Mouse (Mus musculus): ENCODE results near the gene Txnip. TPM values are rescaled to one million over a fixed set of nuclear protein-coding genes. Genes with fewer than 3 reads are reported as not detected.
"Not testable (repeated sequence)": the region's sequence is repeated elsewhere in the genome, so short reads cannot be mapped to it uniquely, and the experiment has no call there.

The Txnip gene
- total RNA-seq (2014; fragmentation: Nextera tagmentation): 1,322 and 1,463 TPM in 2 replicates
- 307 and 332 TPM in 2 replicates for total RNA-seq (2017)
- 16.1 and 19.5 TPM in 2 replicates for polyA plus RNA-seq (2012)

DNA sequence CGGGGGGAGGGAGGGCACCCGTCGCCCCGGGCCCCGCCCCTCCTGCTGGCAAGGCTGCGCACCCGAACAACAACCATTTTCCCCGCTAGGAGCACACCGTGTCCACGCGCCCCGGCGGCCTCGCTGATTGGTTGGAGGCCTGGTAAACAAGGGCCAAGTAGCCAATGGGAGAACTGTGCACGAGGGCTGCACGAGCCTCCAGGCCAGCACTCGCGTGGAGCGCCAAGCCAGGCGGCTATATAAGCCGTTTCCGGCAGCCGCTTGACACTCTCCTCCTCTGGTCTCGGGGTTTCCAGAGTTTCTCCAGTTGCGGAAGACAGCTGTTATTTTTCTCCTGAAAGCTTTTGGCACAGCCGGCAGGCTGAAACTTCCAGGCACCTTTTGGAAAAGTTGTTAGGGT lies at the start of gene Txnip:
Txnip (plus strand) TSS at position 264 of the 400 bp plus-strand sequence.
- ATAC-seq (ENCODE audit: extremely low read depth, insufficient number of reproducible peaks, low FRiP score, poor library complexity, severe bottlenecking): peak; percentile 93
- Histone ChIP-seq H3K36me3 (replicated peaks) (peaks cover 28% of the 10 kb centered on the region), H3K9me3 (replicated peaks) (no peaks in the 10 kb centered on the region), H3K27me3 (ENCODE audit: insufficient read depth, low read length) (no peaks in the 10 kb centered on the region), H3K4me3 (ENCODE audit: low read depth, low read length) (peak within 1 kb of the TSS; percentile 80), H3K4me1 (ENCODE audit: insufficient read depth, low read depth, low read length) (peaks cover 54% of the 10 kb centered on the region)
- TF ChIP-seq GATA2 (IDR thresholded peaks at IDR 0.05; ENCODE audit: borderline replicate concordance, low read depth, low read length) (no peak), POLR2AphosphoS5 (IDR thresholded peaks at IDR 0.05; ENCODE audit: insufficient replicate concordance, low read depth, low read length) (peak; percentile 92; the same call in 1 of the 2 replicates)
- DNase-seq (ENCODE audit: low spot score): peak; percentile 98

DNA sequence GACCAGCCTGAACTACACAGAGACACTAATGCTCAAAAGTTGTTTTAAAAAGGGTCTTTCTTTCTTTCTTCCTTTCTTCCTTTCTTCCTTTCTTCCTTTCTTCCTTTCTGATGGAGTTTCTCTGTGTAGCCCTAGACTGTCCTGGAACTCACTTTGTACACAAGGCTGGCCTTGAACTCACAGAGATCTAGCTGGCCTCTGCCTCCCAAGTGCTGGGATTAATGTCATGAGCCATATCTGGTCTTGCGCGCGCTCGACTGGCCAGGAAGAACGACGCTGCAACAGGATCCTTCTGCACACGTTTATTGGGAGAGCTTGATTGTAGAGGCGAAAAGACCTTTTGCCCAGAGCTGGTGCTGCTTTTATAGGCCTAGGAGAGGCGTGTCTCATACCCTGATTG lies 49.8 kb upstream of the Txnip start:
- not testable (repeated sequence) for DNase-seq (ENCODE audit: low spot score); ATAC-seq (ENCODE audit: extremely low read depth, insufficient number of reproducible peaks, low FRiP score, poor library complexity, severe bottlenecking); H3K36me3 ChIP-seq (replicated peaks); H3K27me3 ChIP-seq (ENCODE audit: insufficient read depth, low read length); H3K9me3 ChIP-seq (replicated peaks); H3K4me3 ChIP-seq (ENCODE audit: low read depth, low read length)
- H3K4me1 ChIP-seq (ENCODE audit: insufficient read depth, low read depth, low read length): peaks cover 10% of the 10 kb centered on the region

DNA sequence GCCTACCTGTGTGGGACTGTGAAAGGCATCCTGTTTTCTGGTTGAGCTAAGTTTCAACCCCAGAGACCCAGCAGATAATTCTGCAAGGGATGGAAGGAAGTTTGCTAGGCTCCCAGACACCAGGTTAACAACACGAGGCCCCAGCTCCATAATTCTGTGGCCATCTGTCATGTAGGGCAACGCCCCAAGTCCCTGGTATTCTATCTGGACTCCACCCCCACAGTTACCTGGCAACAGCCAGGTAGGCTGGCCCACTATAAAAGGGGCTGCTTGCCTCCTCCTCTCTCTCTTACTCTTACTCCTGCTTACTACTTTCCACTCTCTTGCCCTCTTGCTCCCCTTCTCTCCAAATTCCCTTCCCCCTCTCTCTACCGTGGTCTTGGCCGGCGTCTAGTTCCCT lies 37.6 kb upstream of the Txnip start:
- peaks cover 6% of the 10 kb centered on the region; the same call in 1 of the 2 replicates for H3K4me1 ChIP-seq (ENCODE audit: insufficient read depth, low read depth, low read length)
- no peak overlapping the region for H3K4me3 ChIP-seq (ENCODE audit: low read depth, low read length)
- DNase-seq (ENCODE audit: low spot score) (no peak), ATAC-seq (ENCODE audit: extremely low read depth, insufficient number of reproducible peaks, low FRiP score, poor library complexity, severe bottlenecking) (no peak)
- TF ChIP-seq GATA2 (IDR thresholded peaks at IDR 0.05; ENCODE audit: borderline replicate concordance, low read depth, low read length) (no peak), POLR2AphosphoS5 (IDR thresholded peaks at IDR 0.05; ENCODE audit: insufficient replicate concordance, low read depth, low read length) (no peak), CTCF (IDR thresholded peaks at IDR 0.05; ENCODE audit: low read depth, low read length) (no peak), GATA1 (IDR thresholded peaks at IDR 0.05; ENCODE audit: borderline replicate concordance, low read length) (no peak), TAL1 (conservative IDR thresholded peaks at IDR 0.05; ENCODE audit: low read depth, low read length) (no peak)
- H3K36me3 ChIP-seq (replicated peaks): no peaks in the 10 kb centered on the region
- no peaks in the 10 kb centered on the region for H3K9me3 ChIP-seq (replicated peaks)
- peaks cover 15% of the 10 kb centered on the region; the same call in 1 of the 2 replicates for H3K27me3 ChIP-seq (ENCODE audit: insufficient read depth, low read length)

DNA sequence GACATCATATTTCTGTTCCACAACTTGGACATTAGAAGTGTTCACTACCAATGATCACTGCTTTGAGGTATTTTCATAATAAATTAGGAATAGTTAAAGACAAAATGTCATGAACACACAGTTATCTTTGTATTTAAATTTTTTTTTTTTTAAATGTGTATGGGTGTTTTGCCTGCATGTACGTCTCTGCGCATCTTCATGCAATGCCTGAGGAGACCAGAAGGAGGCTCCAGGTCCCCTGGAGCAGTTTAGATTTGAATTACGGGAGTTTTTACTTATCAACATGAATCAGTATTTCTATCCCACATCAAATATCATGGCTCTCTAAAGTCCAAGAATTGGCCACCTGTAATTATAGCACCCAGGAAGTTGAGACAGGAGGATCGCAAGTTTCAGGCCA lies 35.6 kb upstream of the Txnip start:
- H3K4me1 ChIP-seq (ENCODE audit: insufficient read depth, low read depth, low read length): peaks cover 9% of the 10 kb centered on the region
- no peak for DNase-seq (ENCODE audit: low spot score)
- no peaks in the 10 kb centered on the region for H3K9me3 ChIP-seq (replicated peaks)
- ATAC-seq (ENCODE audit: extremely low read depth, insufficient number of reproducible peaks, low FRiP score, poor library complexity, severe bottlenecking): no peak
- no peak for TF ChIP-seq TAL1 (conservative IDR thresholded peaks at IDR 0.05; ENCODE audit: low read depth, low read length)
- no peak overlapping the region for H3K4me3 ChIP-seq (ENCODE audit: low read depth, low read length)
- H3K27me3 ChIP-seq (ENCODE audit: insufficient read depth, low read length): peaks cover 26% of the 10 kb centered on the region
- no peaks in the 10 kb centered on the region for H3K36me3 ChIP-seq (replicated peaks)

DNA sequence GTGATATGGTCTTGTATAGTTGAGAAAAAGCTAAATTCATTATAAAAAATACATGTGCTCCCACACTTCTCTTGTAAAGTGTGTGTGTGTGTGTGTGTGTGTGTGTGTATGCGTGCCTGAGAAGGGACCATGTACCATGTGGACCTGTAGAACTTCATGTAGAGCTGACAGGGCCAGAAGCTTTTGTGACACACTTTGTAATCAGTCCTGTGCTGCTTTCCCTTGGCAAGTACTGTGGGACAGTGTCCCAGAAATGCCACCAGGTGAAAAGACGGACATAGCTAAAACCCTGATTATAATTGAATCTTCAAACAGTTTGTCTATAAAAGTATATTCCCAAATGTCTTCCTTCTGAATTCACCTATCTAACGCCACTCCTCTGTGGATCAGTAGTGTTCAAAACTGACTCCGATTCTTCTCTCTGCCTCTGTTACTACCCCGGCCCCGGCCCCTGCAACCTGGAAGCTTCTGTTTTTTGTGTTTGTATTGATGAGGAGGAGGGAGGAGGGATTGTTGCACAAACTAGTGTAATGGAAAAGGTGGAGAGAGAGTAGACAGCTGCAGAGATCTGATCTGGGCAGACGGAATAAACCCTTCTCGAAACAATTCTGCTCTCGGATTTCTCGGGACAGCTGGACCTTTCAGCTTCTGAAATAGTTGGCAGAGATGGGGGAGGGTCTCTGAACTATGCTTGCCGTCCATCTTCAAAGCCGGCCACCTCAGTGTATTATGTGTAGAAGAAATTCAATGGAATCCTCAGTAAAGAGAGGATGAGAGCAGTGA lies 33.5 kb upstream of the Txnip start:
- H3K9me3 ChIP-seq (replicated peaks): no peaks in the 10 kb centered on the region
- H3K27me3 ChIP-seq (ENCODE audit: insufficient read depth, low read length): peaks cover 31% of the 10 kb centered on the region
- no peak overlapping the region for H3K4me3 ChIP-seq (ENCODE audit: low read depth, low read length)
- H3K36me3 ChIP-seq (replicated peaks): no peaks in the 10 kb centered on the region
- DNase-seq (ENCODE audit: low spot score): no peak
- ATAC-seq (ENCODE audit: extremely low read depth, insufficient number of reproducible peaks, low FRiP score, poor library complexity, severe bottlenecking): no peak
- peaks cover 6% of the 10 kb centered on the region for H3K4me1 ChIP-seq (ENCODE audit: insufficient read depth, low read depth, low read length)
- TF ChIP-seq CTCF (IDR thresholded peaks at IDR 0.05; ENCODE audit: low read depth, low read length) (no peak), GATA1 (IDR thresholded peaks at IDR 0.05; ENCODE audit: borderline replicate concordance, low read length) (no peak), GATA2 (IDR thresholded peaks at IDR 0.05; ENCODE audit: borderline replicate concordance, low read depth, low read length) (no peak), TAL1 (conservative IDR thresholded peaks at IDR 0.05; ENCODE audit: low read depth, low read length) (no peak), POLR2AphosphoS5 (IDR thresholded peaks at IDR 0.05; ENCODE audit: insufficient replicate concordance, low read depth, low read length) (no peak)

DNA sequence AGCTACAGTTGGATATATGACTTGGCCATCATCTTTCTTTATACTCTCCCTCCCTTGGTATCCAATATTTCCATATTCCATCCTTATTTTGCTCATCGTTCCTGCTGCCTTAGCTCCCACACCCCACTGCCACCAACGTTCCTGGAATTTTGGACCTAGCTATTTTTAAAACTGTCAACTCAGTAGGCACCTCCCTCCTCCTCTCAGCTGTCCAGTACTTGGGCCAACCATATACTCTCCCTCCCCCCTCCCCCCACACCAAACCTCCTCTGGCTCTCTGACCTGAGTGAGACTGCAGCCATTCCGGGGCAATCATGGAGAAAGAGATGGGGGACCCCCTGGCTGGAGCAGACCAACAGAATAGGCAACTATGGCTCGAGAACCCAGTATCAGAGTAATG lies 32.8 kb upstream of the Txnip start, which contains the start of gene Hfe2:
Hfe2 (plus strand) TSS at position 259 of the 400 bp plus-strand sequence.
- Histone ChIP-seq H3K9me3 (replicated peaks) (no peaks in the 10 kb centered on the region), H3K36me3 (replicated peaks) (no peaks in the 10 kb centered on the region), H3K4me3 (ENCODE audit: low read depth, low read length) (no peak within 1 kb of the TSS), H3K27me3 (ENCODE audit: insufficient read depth, low read length) (peaks cover 31% of the 10 kb centered on the region), H3K4me1 (ENCODE audit: insufficient read depth, low read depth, low read length) (peaks cover 6% of the 10 kb centered on the region)
- TF ChIP-seq POLR2AphosphoS5 (IDR thresholded peaks at IDR 0.05; ENCODE audit: insufficient replicate concordance, low read depth, low read length): no peak
- TF ChIP-seq GATA1 (IDR thresholded peaks at IDR 0.05; ENCODE audit: borderline replicate concordance, low read length): no peak
- no peak for TF ChIP-seq TAL1 (conservative IDR thresholded peaks at IDR 0.05; ENCODE audit: low read depth, low read length)
- no peak for TF ChIP-seq GATA2 (IDR thresholded peaks at IDR 0.05; ENCODE audit: borderline replicate concordance, low read depth, low read length)
- no peak for TF ChIP-seq CTCF (IDR thresholded peaks at IDR 0.05; ENCODE audit: low read depth, low read length)
- no peak for DNase-seq (ENCODE audit: low spot score)
- ATAC-seq (ENCODE audit: extremely low read depth, insufficient number of reproducible peaks, low FRiP score, poor library complexity, severe bottlenecking): no peak
